Mouse (Mus musculus) thymus, adult 2 months (tissue): ENCODE data around the gene Psat1.

Experiments used
- CTCF ChIP-seq: fragments of 200-500 bp; IDR thresholded peaks from 2 replicates; pipeline ENCODE4 v1.5.1; 2012; ENCODE audit warnings: mild to moderate bottlenecking, control low read depth, low read length, moderate library complexity, borderline replicate concordance; ENCODE audit not compliant: control insufficient read depth, poor library complexity, insufficient read depth; ENCODE audit errors: extremely low read depth
- POLR2A ChIP-seq: fragments of 200-500 bp; IDR thresholded peaks from 2 replicates; pipeline ENCODE4 v1.6.1; 2012; ENCODE audit warnings: mild to moderate bottlenecking, low read length, control low read depth, moderate library complexity; ENCODE audit not compliant: control insufficient read depth, poor library complexity, insufficient read depth; ENCODE audit errors: extremely low read depth

DNA sequence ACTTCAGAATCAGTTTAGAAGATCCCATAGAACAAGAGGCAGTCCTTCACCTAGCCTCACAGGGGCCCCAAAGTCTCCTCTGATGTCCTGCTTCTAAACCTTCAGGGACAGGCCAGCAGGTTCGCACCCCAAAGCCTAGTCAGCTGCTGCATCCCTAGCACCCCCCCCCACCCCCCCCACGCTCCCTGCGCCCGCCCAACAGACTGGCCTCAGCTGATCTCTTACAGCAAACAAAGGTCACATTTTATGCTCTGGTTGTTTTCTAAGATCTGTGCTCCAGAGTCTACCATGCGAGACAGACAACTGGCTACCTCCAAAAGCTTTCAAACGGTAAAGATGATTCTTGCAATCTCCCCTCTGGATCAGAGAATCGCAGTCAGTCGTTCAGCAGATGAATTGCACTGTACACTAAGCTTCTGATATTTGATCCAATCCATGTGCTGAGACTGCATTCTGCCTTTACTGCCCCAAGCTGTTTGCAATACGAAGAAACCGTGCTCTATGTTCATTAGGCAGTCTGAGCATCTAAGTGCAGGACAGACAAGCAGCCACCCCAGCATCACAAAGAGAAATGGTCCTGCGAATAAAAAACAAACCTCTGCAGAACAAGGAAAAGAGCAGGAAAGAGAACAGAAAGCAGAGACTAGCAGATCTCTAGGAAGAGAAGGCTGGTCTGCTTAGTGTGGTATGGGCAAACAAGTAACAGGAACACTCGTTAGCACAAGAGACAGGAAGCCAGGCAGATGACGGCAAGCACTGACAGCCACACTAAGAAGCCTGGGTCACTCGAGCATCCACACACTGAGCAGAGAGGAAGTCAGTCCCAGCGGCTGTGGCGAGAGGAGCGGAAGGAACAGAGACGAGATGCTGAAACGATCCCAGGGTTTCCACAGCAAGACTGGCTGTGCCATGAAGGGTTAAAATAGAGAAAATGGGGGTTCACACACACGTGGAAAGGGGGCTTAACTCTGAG, 43.3 kb downstream of the Psat1 start:
- TF ChIP-seq CTCF (no peak), POLR2A (no peak)
